8 mouse cellular contexts compared by ENCODE assay signal in the genomic region with DNA sequence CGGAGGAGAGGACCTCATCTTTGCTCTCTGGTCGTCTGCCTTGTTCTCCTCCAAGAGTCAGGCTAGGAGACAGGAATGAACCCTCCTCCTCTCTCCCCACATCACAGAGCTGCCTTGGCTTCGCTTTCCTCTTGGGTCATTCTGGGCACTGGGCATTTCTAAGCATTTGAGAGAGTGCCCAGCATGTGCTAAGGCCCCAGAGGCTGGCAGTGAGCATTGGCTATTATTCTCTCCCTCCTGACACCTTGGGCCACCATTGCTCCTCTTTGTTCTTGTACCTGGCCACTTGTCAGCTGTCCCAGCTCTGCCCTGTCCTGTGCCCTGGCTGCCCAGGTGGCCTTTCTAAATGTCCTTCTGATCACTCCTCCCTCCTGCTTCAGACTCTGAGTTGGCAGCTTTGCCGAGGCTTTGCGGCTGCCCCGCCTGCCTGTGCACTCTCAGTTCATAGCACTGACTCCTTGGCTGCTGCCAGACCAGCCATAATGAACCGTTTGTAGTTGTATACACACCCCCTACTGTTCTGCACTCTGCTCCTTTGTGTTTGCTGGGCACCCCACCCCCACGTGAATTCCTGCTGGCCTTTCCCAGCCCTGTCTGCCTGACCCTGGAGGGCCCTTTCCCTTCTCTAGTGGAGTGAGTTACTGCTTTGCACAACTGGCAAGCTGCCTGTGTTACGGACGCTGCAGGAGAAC.
A peak's percentile ranks its signal among the peaks of the same experiment; 100 is the strongest.
DNase-seq lines count a peak whose midpoint lies in the region; ATAC-seq and TF ChIP-seq lines count a peak whose summit lies in the region.

No protein-coding gene starts in this region.

- peak overlapping the region; percentile 99 for H3K27ac ChIP-seq in liver, embryonic 14.5 days
- H3K27ac ChIP-seq in neural tube, embryonic 15.5 days (replicated peaks) = peak overlapping the region; percentile 70

- peak overlapping the region; percentile 39 for H3K4me3 ChIP-seq in E14TG2a.4 (replicated peaks; ENCODE audit: low read length)
- H3K4me3 ChIP-seq in erythroblast, embryonic 14.5 days (replicated peaks) = peak overlapping the region; percentile 21
- H3K4me3 ChIP-seq in liver, embryonic 14.5 days (ENCODE audit: insufficient read depth in 1 of 2, low read depth in 2 of 2, low read length in 2 of 2) = no peak overlapping the region
- H3K4me3 ChIP-seq in neural tube, embryonic 15.5 days (replicated peaks) = no peak overlapping the region

- 54% methylated on average over 10 of the region's 10 CpGs for WGBS in liver, embryonic 14.5 days (ENCODE audit: insufficient replicate concordance)
- WGBS in neural tube, embryonic 15.5 days = 13% methylated on average over 10 of the region's 10 CpGs

- DNase-seq in brain, adult 2 months (ENCODE audit: low read depth, low spot score) = peak; percentile 90
- DNase-seq in heart, postnatal 14 days = peak; percentile 20 to 23
- peak; percentile 40 to 69 for DNase-seq in layer of hippocampus, adult 18-20 months (ENCODE audit: low spot score in 2 of 2)
- DNase-seq in liver, embryonic 14.5 days (ENCODE audit: low read depth in 3 of 3, low spot score in 3 of 3) = no peak

- peaks cover 8% of the 10 kb centered on the region; the same call in 1 of the 2 replicates for H3K9me3 ChIP-seq in E14TG2a.4 (ENCODE audit: low read length)
- H3K9me3 ChIP-seq in erythroblast, embryonic 14.5 days (ENCODE audit: control insufficient read depth, low read length) = no peaks in the 10 kb centered on the region
- no peaks in the 10 kb centered on the region for H3K9me3 ChIP-seq in liver, embryonic 14.5 days (ENCODE audit: control insufficient read depth, low read length)
- H3K9me3 ChIP-seq in neural tube, embryonic 15.5 days (replicated peaks) = no peaks in the 10 kb centered on the region

- H3K27me3 ChIP-seq in E14TG2a.4 (ENCODE audit: insufficient read depth, low read length) = no peaks in the 10 kb centered on the region
- H3K27me3 ChIP-seq in erythroblast, embryonic 14.5 days (ENCODE audit: control insufficient read depth) = no peaks in the 10 kb centered on the region
- no peaks in the 10 kb centered on the region for H3K27me3 ChIP-seq in liver, embryonic 14.5 days (ENCODE audit: control insufficient read depth, insufficient read depth, low read length)
- no peaks in the 10 kb centered on the region for H3K27me3 ChIP-seq in neural tube, embryonic 15.5 days (replicated peaks)

- intact Hi-C loops in heart, postnatal 14 days (cut with DNase I) = loop anchor here (2.0 kb wide), 1 partner anchor 33 kb away; no protein-coding TSS in a partner anchor

- H3K4me2 ChIP-seq in liver, embryonic 14.5 days (ENCODE audit: low read depth) = peak overlapping the region; percentile 34
- no peak overlapping the region for H3K4me2 ChIP-seq in neural tube, embryonic 15.5 days

- H3K36me3 ChIP-seq in E14TG2a.4 (ENCODE audit: insufficient read depth, low read length) = peaks cover 9% of the 10 kb centered on the region; the same call in 1 of the 2 replicates
- H3K36me3 ChIP-seq in erythroblast, embryonic 14.5 days (ENCODE audit: control insufficient read depth) = peaks cover 64% of the 10 kb centered on the region
- H3K36me3 ChIP-seq in liver, embryonic 14.5 days (replicated peaks; ENCODE audit: control insufficient read depth, insufficient read depth, low read depth) = no peaks in the 10 kb centered on the region
- peaks cover 10% of the 10 kb centered on the region; the same call in 1 of the 2 replicates for H3K36me3 ChIP-seq in neural tube, embryonic 15.5 days

- peak overlapping the region; percentile 34 for H3K9ac ChIP-seq in liver, embryonic 14.5 days (replicated peaks)
- H3K9ac ChIP-seq in neural tube, embryonic 15.5 days (replicated peaks) = no peak overlapping the region

- no peak for TF ChIP-seq EP300 in liver, embryonic 14.5 days (IDR thresholded peaks at IDR 0.05; ENCODE audit: low read depth)

- no peak for ATAC-seq in liver, embryonic 14.5 days (ENCODE audit: insufficient read depth)
- peak; percentile 85 for ATAC-seq in neural tube, embryonic 15.5 days (ENCODE audit: low FRiP score)
- no peak for ATAC-seq in megakaryocyte-erythroid progenitor cell, adult 5-6 weeks (replicated peaks; ENCODE audit: low FRiP score, low TSS enrichment, poor library complexity, severe bottlenecking)

- TF ChIP-seq CTCF in E14TG2a.4 (conservative IDR thresholded peaks at IDR 0.05; ENCODE audit: low read length) = no peak
- no peak for TF ChIP-seq CTCF in liver, embryonic 14.5 days (IDR thresholded peaks at IDR 0.05; ENCODE audit: low read depth)

- peaks cover 51% of the 10 kb centered on the region for H3K4me1 ChIP-seq in E14TG2a.4 (replicated peaks; ENCODE audit: low read depth, low read length)
- H3K4me1 ChIP-seq in erythroblast, embryonic 14.5 days (ENCODE audit: control insufficient read depth) = peaks cover 79% of the 10 kb centered on the region
- H3K4me1 ChIP-seq in liver, embryonic 14.5 days (replicated peaks; ENCODE audit: control insufficient read depth in 2 of 2, insufficient read depth in 2 of 2, low read length in 1 of 2) = peaks cover 54 to 57% of the 10 kb centered on the region in 2 experiments
- H3K4me1 ChIP-seq in neural tube, embryonic 15.5 days = peaks cover 24% of the 10 kb centered on the region

Comparison
In these comparisons a context has a peak if more than half of its experiments do, and no peak if none do; other contexts are left out.
1. H3K4me3 ChIP-seq: peak in E14TG2a.4 (single experiment) and erythroblast, embryonic 14.5 days (single experiment); none in liver, embryonic 14.5 days (0 of 2) and neural tube, embryonic 15.5 days (single experiment).
2. DNase-seq: peak in brain, adult 2 months (single experiment), heart, postnatal 14 days (2 of 2) and layer of hippocampus, adult 18-20 months (2 of 2); none in liver, embryonic 14.5 days (0 of 3).